ENCODE assay signal across 21 mouse cellular contexts in genomic region chr9:61690786-61691185, GRCm38 (mm10).
DNase-seq lines count a peak whose midpoint lies in the region; ATAC-seq and TF ChIP-seq lines count a peak whose summit lies in the region.
"Had no signal": no experiment of that assay in that cellular context is flagged by ENCODE, and none has a peak within 500 bp of the region (broad histone marks: within the 10 kb centered on the region; RNA-seq: fewer than 3 reads in every experiment).

No protein-coding gene starts in this region.

- H3K4me1 ChIP-seq in limb, embryonic 12.5 days (replicated peaks) = peaks cover 34% of the 10 kb centered on the region
- H3K4me1 ChIP-seq in lung, postnatal 0 days (ENCODE audit: insufficient read depth, low read depth, low read length) = no peaks in the 10 kb centered on the region

- 44% methylated on average over 3 of the region's 3 CpGs for WGBS in limb, embryonic 12.5 days
- WGBS in lung, postnatal 0 days = 77% methylated on average over 2 of the region's 3 CpGs

- H3K9me3 ChIP-seq in limb, embryonic 12.5 days = no peaks in the 10 kb centered on the region
- H3K9me3 ChIP-seq in lung, postnatal 0 days (ENCODE audit: low read length) = no peaks in the 10 kb centered on the region
- H3K9me3 ChIP-seq: embryonic facial prominence, embryonic 10.5 days; embryonic facial prominence, embryonic 12.5 days; forebrain, embryonic 13.5 days; forebrain, embryonic 15.5 days; G1E had no signal

- no peak overlapping the region for H3K4me3 ChIP-seq in limb, embryonic 12.5 days (replicated peaks)
- no peak overlapping the region for H3K4me3 ChIP-seq in lung, postnatal 0 days (ENCODE audit: low read depth, low read length)
- H3K4me3 ChIP-seq: embryonic facial prominence, embryonic 10.5 days; embryonic facial prominence, embryonic 12.5 days; forebrain, embryonic 13.5 days; forebrain, embryonic 15.5 days had no signal

- peak; percentile 42 for DNase-seq in ES-CJ7 (ENCODE audit: low read depth, low spot score)
- DNase-seq in ZHBTc4 (ENCODE audit: low read depth, low spot score) = peak; percentile 81
- DNase-seq in urinary bladder, adult 18-20 months (ENCODE audit: low spot score in 2 of 2) = no peak
- DNase-seq in lung, postnatal 0 days (ENCODE audit: low spot score) = no peak
- no peak for DNase-seq in adrenal gland, postnatal 4 days (ENCODE audit: low spot score in 2 of 2)
- DNase-seq: adrenal gland, adult 2 months; adrenal gland, postnatal 10 days; adrenal gland, postnatal 25 days; cerebellum, adult 11-12 months; cerebellum, adult 2 months; cerebellum, adult 9-10 months; cerebellum, postnatal 10 days; cerebellum, postnatal 25 days; forebrain, postnatal 0 days had no signal

- no peak for TF ChIP-seq CTCF in lung, postnatal 0 days (IDR thresholded peaks at IDR 0.05)

- no peak overlapping the region for H3K9ac ChIP-seq in limb, embryonic 12.5 days (replicated peaks)
- no peak overlapping the region for H3K9ac ChIP-seq in lung, postnatal 0 days (replicated peaks; ENCODE audit: low read depth)
- H3K9ac ChIP-seq: embryonic facial prominence, embryonic 12.5 days; forebrain, embryonic 13.5 days; forebrain, embryonic 15.5 days; forebrain, postnatal 0 days had no signal

- H3K27me3 ChIP-seq in limb, embryonic 12.5 days = no peaks in the 10 kb centered on the region
- H3K27me3 ChIP-seq in lung, postnatal 0 days (replicated peaks; ENCODE audit: insufficient read depth, low read length) = no peaks in the 10 kb centered on the region
- H3K27me3 ChIP-seq: embryonic facial prominence, embryonic 12.5 days; Patski had no signal

- no peak for TF ChIP-seq EP300 in lung, postnatal 0 days (IDR thresholded peaks at IDR 0.05)

- peak overlapping the region; percentile 76; the same call in 1 of the 2 replicates for H3K27ac ChIP-seq in limb, embryonic 12.5 days
- H3K27ac ChIP-seq in lung, postnatal 0 days (ENCODE audit: low read length) = no peak overlapping the region
- H3K27ac ChIP-seq: embryonic facial prominence, embryonic 10.5 days; embryonic facial prominence, embryonic 12.5 days; forebrain, embryonic 13.5 days; forebrain, embryonic 15.5 days had no signal

- no peak for ATAC-seq in limb, embryonic 12.5 days (ENCODE audit: insufficient number of reproducible peaks, insufficient read depth, low FRiP score, low TSS enrichment, low read depth)
- ATAC-seq in lung, postnatal 0 days = no peak
- ATAC-seq: forebrain, embryonic 13.5 days; forebrain, embryonic 15.5 days; forebrain, postnatal 0 days; Patski had no signal

- no peaks in the 10 kb centered on the region for H3K36me3 ChIP-seq in limb, embryonic 12.5 days
- H3K36me3 ChIP-seq in lung, postnatal 0 days (ENCODE audit: insufficient read depth, low read length) = no peaks in the 10 kb centered on the region
- H3K36me3 ChIP-seq: embryonic facial prominence, embryonic 10.5 days; embryonic facial prominence, embryonic 12.5 days; forebrain, embryonic 15.5 days; G1E had no signal

- H3K4me2 ChIP-seq in limb, embryonic 12.5 days = no peak overlapping the region
- no peak overlapping the region for H3K4me2 ChIP-seq in lung, postnatal 0 days (replicated peaks; ENCODE audit: low read depth, low read length)
- H3K4me2 ChIP-seq: embryonic facial prominence, embryonic 12.5 days; forebrain, embryonic 13.5 days; forebrain, embryonic 15.5 days had no signal

Comparison
In these comparisons a context has a peak if more than half of its experiments do, and no peak if none do; other contexts are left out.
1. DNase-seq: peak in ES-CJ7 (single experiment) and ZHBTc4 (single experiment); none in urinary bladder, adult 18-20 months (0 of 2), lung, postnatal 0 days (single experiment) and adrenal gland, postnatal 4 days (0 of 2).